Mouse (Mus musculus) spleen, adult 2 months (tissue): Measurements from ENCODE around the gene Dnajc7. TPM values are rescaled to one million over a fixed set of nuclear protein-coding genes. Genes with fewer than 3 reads are reported as not detected.

Experiments used
- DNase-seq, 2 experiments: peaks; one replicate each; pipeline versions ENCODE4 v3.0.0 to v3.0.0-alpha.2; 2012 to 2021; ENCODE audit warnings: low spot score in 2 of 2, low read depth in 1 of 2
- H3K27ac ChIP-seq: fragments of 200-500 bp; 2 replicates; pipeline ENCODE4 v1.5.1; 2012; ENCODE audit warnings: low read length, inconsistent platforms; ENCODE audit not compliant: insufficient read depth
- H3K27me3 ChIP-seq: fragments of 200-500 bp; 2 replicates; pipeline ENCODE4 v1.6.1; 2012; ENCODE audit warnings: mild to moderate bottlenecking, moderate library complexity, low read length, inconsistent platforms; ENCODE audit not compliant: control insufficient read depth, insufficient read depth
- H3K36me3 ChIP-seq: fragments of 200-500 bp; 2 replicates; pipeline ENCODE4 v1.6.1; 2012; ENCODE audit warnings: mild to moderate bottlenecking, low read length, inconsistent platforms; ENCODE audit not compliant: control insufficient read depth, insufficient read depth
- H3K4me1 ChIP-seq: fragments of 200-500 bp; 2 replicates; pipeline ENCODE4 v1.6.1; 2011; ENCODE audit warnings: inconsistent platforms; ENCODE audit not compliant: control insufficient read depth, insufficient read depth, insufficient read length
- H3K4me3 ChIP-seq: fragments of 200-500 bp; 2 replicates; pipeline ENCODE4 v1.5.1; 2011; ENCODE audit warnings: mild to moderate bottlenecking, inconsistent platforms; ENCODE audit not compliant: insufficient read depth, insufficient read length; ENCODE audit errors: extremely low read depth
- CTCF ChIP-seq: fragments of 200-500 bp; IDR thresholded peaks from 2 replicates; pipeline ENCODE4 v1.5.1; 2011; ENCODE audit warnings: mild to moderate bottlenecking, inconsistent platforms; ENCODE audit not compliant: insufficient read depth, insufficient read length, insufficient replicate concordance; ENCODE audit errors: extremely low read depth
- POLR2A ChIP-seq: fragments of 200-500 bp; IDR thresholded peaks from 2 replicates; pipeline ENCODE4 v1.6.1; 2011; ENCODE audit warnings: low read depth, low read length, inconsistent platforms
- WGBS: fragments of 180-500 bp; shearing (Covaris S2); methylation state at CpG from one replicate; pipeline ENCODE4 v1.1.7; 2018; 5-methylcytosine and 5-hydroxymethylcytosine counted together
- polyA plus RNA-seq: library from polyadenylated mRNA; depleted of rRNA; stranded (reverse); fragments of >200 nt; gene quantifications from 2 replicates; pipeline ENCODE4 v1.2.3, GENCODE M21; 2012

Dnajc7 gene
- polyA plus RNA-seq, 1 experiment = 53.7 TPM

DNA sequence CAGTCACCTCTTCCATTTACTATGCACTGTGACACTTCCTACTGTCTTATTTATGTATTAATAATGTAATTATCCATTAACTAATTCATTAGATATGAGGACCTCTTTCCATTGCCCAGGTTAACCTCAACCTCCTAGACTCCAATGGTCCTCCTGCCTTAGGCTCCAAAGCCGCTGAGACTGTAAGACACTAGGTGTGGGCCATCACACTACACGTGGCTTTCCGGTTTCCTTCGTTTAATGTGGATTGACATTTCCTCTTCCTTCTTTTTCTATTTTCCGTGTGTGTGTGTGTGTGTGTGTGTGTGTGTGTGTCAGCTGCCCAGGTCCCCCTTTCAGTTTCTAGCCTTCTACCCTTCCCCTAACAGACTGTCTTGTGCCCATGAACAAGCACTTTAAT, 52.7 kb downstream of the Dnajc7 start:
- no peak for DNase-seq
- 10% methylated on average over 5 of the region's 5 CpGs for WGBS
- TF ChIP-seq POLR2A = no peak
- TF ChIP-seq CTCF = no peak

DNA sequence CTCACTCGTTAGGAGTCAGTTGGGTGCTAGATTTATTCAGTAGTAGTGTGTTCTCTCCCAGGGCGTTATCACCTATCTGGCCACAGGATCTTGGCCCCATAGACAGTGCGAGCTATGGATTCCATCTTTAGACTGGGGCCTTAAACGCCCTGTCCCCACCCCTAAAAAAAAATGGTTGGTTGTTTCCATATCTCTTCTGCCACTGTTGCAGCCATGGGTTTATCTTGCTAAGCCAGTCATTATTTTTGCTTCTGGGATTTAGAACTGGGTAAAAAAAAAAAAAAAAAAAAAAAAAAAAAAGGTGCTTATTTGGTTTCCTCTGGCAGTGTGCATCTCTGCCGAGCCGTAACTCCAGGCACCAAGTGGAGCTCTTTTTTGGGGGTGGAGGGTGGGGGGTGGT, 55.3 kb downstream of the Dnajc7 start:
- H3K27ac ChIP-seq = no peak overlapping the region
- no peaks in the 10 kb centered on the region for H3K27me3 ChIP-seq
- H3K4me1 ChIP-seq = peaks cover 3% of the 10 kb centered on the region; the same call in 1 of the 2 replicates
- no peak for DNase-seq
- no peaks in the 10 kb centered on the region for H3K36me3 ChIP-seq
- whole genome bisulfite sequencing = 76% methylated on average over 6 of the region's 6 CpGs
- H3K4me3 ChIP-seq = no peak overlapping the region
- no peak for TF ChIP-seq CTCF
- no peak for TF ChIP-seq POLR2A

More for the DNA sequence above, 52.7 kb downstream of the Dnajc7 start:
- H3K4me3 ChIP-seq = no peak overlapping the region
- H3K27me3 ChIP-seq = no peaks in the 10 kb centered on the region
- H3K36me3 ChIP-seq = no peaks in the 10 kb centered on the region
- H3K4me1 ChIP-seq = peaks cover 11% of the 10 kb centered on the region; the same call in 1 of the 2 replicates
- H3K27ac ChIP-seq = no peak overlapping the region

DNA sequence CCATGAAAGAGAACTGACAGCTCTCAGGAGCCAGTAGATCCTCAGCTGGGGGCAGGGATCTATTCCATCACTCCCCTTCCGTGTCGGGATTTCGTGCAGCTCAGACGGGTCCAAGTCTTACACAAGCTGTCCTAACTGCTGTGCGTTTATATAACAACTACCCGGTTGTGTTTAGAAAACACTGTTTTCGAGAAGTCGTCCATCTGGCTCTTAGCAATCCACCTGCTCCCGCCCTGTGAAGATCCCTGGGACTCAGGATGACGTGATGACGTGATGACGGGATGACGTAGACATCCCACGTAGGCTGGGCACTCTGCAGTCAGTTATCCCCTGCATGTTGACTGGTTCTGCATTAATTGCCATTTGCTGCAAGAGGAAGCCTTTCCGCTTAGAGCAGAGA, 55.7 kb downstream of the Dnajc7 start:
- Histone ChIP-seq H3K4me3 (no peak overlapping the region), H3K27ac (no peak overlapping the region), H3K36me3 (no peaks in the 10 kb centered on the region), H3K27me3 (no peaks in the 10 kb centered on the region), H3K4me1 (peaks cover 3% of the 10 kb centered on the region; the same call in 1 of the 2 replicates)
- WGBS = 94% methylated on average over 15 of the region's 15 CpGs
- TF ChIP-seq CTCF = no peak
- no peak for TF ChIP-seq POLR2A
- no peak for DNase-seq

DNA sequence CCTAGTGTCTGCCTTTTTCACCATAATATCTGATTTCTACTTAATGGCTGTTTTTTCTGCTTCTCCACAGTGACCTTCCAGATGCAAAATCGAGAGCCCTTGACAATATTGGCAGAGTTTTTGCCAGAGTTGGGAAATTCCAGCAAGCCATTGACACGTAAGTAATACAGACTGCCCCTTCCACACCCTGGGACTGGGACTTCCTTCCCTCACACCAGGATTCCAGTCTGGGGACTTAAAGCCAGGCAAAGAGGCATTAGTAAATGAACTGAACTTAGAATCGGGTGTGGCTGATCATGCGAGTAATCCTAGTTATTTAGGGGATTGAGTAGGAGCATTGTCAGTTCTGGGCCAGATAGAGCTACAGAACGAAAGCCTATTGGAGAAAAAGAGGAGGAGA, 58.2 kb downstream of the Dnajc7 start:
- H3K4me1 ChIP-seq = no peaks in the 10 kb centered on the region
- TF ChIP-seq CTCF = no peak
- no peak for TF ChIP-seq POLR2A
- no peaks in the 10 kb centered on the region for H3K27me3 ChIP-seq
- no peak for DNase-seq
- H3K36me3 ChIP-seq = no peaks in the 10 kb centered on the region
- 76% methylated on average over 5 of the region's 5 CpGs for WGBS
- no peak overlapping the region for H3K4me3 ChIP-seq
- no peak overlapping the region for H3K27ac ChIP-seq

DNA sequence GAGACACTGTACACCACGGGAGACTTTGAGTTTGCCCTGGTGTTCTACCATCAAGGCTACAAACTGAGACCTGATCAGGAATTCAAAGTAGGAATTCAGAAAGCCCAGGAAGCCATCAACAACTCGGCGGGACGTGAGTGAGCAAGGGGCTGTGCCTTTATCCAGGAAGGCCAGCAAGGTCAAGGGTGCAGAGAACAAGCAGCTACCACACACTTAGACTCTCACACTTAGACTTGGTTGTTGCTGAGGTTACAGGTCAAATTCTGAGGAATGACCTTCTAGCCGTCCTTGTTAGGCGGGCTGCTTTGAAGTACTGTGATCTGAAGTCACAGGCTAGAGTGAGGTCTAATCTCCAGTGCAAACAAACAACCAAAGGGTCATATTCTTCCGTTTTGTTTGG, 60.5 kb downstream of the Dnajc7 start:
- WGBS = 84% methylated on average over 7 of the region's 7 CpGs
- TF ChIP-seq POLR2A (no peak), CTCF (no peak)
- DNase-seq = no peak
- no peaks in the 10 kb centered on the region for H3K4me1 ChIP-seq
- no peaks in the 10 kb centered on the region for H3K36me3 ChIP-seq
- H3K4me3 ChIP-seq = no peak overlapping the region
- no peak overlapping the region for H3K27ac ChIP-seq
- no peaks in the 10 kb centered on the region for H3K27me3 ChIP-seq

DNA sequence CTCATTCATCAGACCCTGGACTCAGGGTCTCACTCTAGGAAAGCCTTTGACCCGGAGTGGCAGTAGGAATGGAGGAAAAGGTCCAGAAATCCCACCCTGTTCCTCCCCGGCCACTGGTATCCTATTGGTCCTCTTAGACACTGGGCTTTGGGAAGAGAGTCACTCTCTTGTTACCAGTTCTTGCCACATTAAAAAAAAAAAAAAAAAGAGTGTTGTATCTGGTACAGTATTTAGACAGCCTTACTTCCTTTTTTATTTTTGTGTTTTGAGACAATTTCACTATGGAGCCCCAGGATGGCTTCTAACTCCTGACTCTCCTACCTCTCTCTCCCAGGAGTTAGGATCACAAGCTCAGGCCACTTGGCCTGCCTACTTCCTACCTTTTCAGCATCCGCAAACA, 62.4 kb downstream of the Dnajc7 start:
- TF ChIP-seq POLR2A = no peak
- H3K27me3 ChIP-seq = no peaks in the 10 kb centered on the region
- H3K4me1 ChIP-seq = no peaks in the 10 kb centered on the region
- WGBS = 88% methylated on average over 3 of the region's 3 CpGs
- no peaks in the 10 kb centered on the region for H3K36me3 ChIP-seq
- no peak for DNase-seq
- no peak overlapping the region for H3K27ac ChIP-seq
- no peak overlapping the region for H3K4me3 ChIP-seq

DNA sequence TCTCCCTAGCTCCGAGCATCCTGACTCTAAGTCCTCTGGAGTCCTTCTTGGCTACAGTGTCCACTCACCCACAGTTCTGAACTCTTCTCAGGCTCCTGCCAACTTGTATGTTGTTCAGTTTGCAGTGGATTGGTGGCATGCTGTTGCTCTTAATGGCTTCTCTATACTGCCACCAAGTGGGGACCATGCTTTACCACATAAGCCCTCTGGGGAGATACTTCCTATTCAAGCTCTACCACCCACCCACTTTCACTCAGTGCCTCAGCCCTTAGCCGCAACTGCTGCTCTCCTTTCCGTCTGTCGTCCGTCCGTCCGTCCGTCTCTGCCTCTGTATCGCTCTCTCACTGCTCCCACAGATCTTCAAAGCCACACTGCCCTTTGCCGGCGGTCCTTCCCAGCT, 64.4 kb downstream of the Dnajc7 start:
- peak; percentile 73 to 78 for DNase-seq
- TF ChIP-seq POLR2A = no peak
- no peak; the same call in 1 of the 2 replicates for TF ChIP-seq CTCF
- Histone ChIP-seq H3K36me3 (no peaks in the 10 kb centered on the region), H3K27me3 (no peaks in the 10 kb centered on the region), H3K27ac (no peak overlapping the region), H3K4me1 (no peaks in the 10 kb centered on the region), H3K4me3 (no peak overlapping the region)
- 14% methylated on average over 11 of the region's 11 CpGs for WGBS

DNA sequence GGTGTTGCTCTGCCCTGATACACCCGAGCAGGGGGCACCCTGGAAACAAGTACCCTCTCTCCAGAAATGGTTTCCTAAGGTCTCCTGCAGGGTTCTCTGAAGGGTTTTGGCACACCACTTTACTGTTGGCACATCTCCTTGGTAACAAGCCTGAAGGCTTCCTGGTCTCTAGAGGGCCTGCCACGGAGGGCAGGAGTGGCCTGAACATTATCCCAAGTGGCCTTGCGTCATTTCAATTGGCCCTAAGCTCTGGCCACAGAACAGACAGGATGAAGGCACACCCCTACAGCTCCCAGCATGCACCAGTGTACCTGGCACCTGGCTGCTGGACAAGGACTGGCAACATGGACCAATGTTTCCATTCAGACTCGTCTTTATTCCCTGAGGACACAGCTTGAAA, 67.1 kb downstream of the Dnajc7 start:
- Histone ChIP-seq H3K4me1 (no peaks in the 10 kb centered on the region), H3K27me3 (no peaks in the 10 kb centered on the region), H3K36me3 (no peaks in the 10 kb centered on the region), H3K27ac (no peak overlapping the region), H3K4me3 (no peak overlapping the region)
- 78% methylated on average over 4 of the region's 4 CpGs for WGBS
- no peak for TF ChIP-seq POLR2A
- no peak for TF ChIP-seq CTCF
- DNase-seq = no peak
